Mouse (Mus musculus) small intestine, adult 2 months (tissue): ENCODE measurements around the gene Snf8. TPM values are rescaled to one million over a fixed set of nuclear protein-coding genes. Genes with fewer than 3 reads are reported as not detected.

Experiments
- H3K27ac ChIP-seq: fragments of 200-500 bp; 2 replicates; pipeline ENCODE4 v1.5.1; 2012; ENCODE audit warnings: low read depth, low read length, control low read depth, inconsistent platforms; ENCODE audit not compliant: insufficient read depth
- H3K27me3 ChIP-seq: fragments of 200-500 bp; 2 replicates; pipeline ENCODE4 v1.6.1; 2012; ENCODE audit warnings: mild to moderate bottlenecking, moderate library complexity, low read length, inconsistent platforms; ENCODE audit not compliant: control insufficient read depth, insufficient read depth
- H3K36me3 ChIP-seq: fragments of 200-500 bp; 2 replicates; pipeline ENCODE4 v1.6.1; 2012; ENCODE audit warnings: mild to moderate bottlenecking, low read length, control low read depth, inconsistent platforms; ENCODE audit not compliant: control insufficient read depth, insufficient read depth
- H3K4me1 ChIP-seq: fragments of 200-500 bp; 2 replicates; pipeline ENCODE4 v1.6.1; 2012; ENCODE audit warnings: low read length, inconsistent platforms, mixed read lengths; ENCODE audit not compliant: control insufficient read depth, insufficient read depth, insufficient read length
- H3K4me3 ChIP-seq: fragments of 200-500 bp; 2 replicates; pipeline ENCODE4 v1.5.1; 2012; ENCODE audit warnings: low read depth, mild to moderate bottlenecking, control low read depth, inconsistent platforms, low read length, moderate library complexity
- CTCF ChIP-seq: fragments of 200-500 bp; IDR thresholded peaks from 2 replicates; pipeline ENCODE4 v1.5.1; 2012; ENCODE audit warnings: low read depth, mild to moderate bottlenecking, control low read depth, inconsistent platforms, low read length, moderate library complexity, mixed read lengths; ENCODE audit not compliant: insufficient replicate concordance, insufficient read length; ENCODE audit errors: extremely low read depth
- POLR2A ChIP-seq: fragments of 200-500 bp; IDR thresholded peaks from 2 replicates; pipeline ENCODE4 v1.6.1; 2012; ENCODE audit warnings: low read depth, mild to moderate bottlenecking, control low read depth, inconsistent platforms, low read length, moderate library complexity
- WGBS: fragments of 180-500 bp; shearing (Covaris S2); methylation state at CpG from one replicate; pipeline ENCODE4 v1.1.7; 2018; 5-methylcytosine and 5-hydroxymethylcytosine counted together
- polyA plus RNA-seq: library from polyadenylated mRNA; depleted of rRNA; stranded (reverse); fragments of >200 nt; gene quantifications from 2 replicates; pipeline ENCODE4 v1.2.3, GENCODE M21; 2012

Gene Snf8
- polyA plus RNA-seq, 1 experiment: 30.8 TPM

GRCm38 (mm10) chr11:96075177-96075508 lies 40.5 kb downstream of the Snf8 start:
- 0% methylated on average over 15 of the region's 15 CpGs for WGBS
- Histone ChIP-seq H3K27me3 (no peaks in the 10 kb centered on the region), H3K4me1 (no peaks in the 10 kb centered on the region), H3K4me3 (peak overlapping the region; percentile 78), H3K36me3 (peaks cover 14% of the 10 kb centered on the region), H3K27ac (peak overlapping the region; percentile 58)
- TF ChIP-seq CTCF: no peak
- no peak for TF ChIP-seq POLR2A

- TF ChIP-seq CTCF (no peak), POLR2A (peak; percentile 97)
- Histone ChIP-seq H3K27ac (peak within 1 kb of the TSS; percentile 58), H3K36me3 (peaks cover 11% of the 10 kb centered on the region), H3K27me3 (no peaks in the 10 kb centered on the region), H3K4me1 (no peaks in the 10 kb centered on the region), H3K4me3 (peak within 1 kb of the TSS; percentile 78)
- WGBS: under 1% methylated on average over 37 of the region's 37 CpGs
Observed at GRCm38 (mm10) chr11:96075509-96076220, 41.0 kb downstream of the Snf8 start, which contains the start of gene Atp5g1. Atp5g1 (minus strand) TSS chr11:96075670.

GRCm38 (mm10) chr11:96076221-96077105 lies 41.8 kb downstream of the Snf8 start:
- Histone ChIP-seq H3K4me1 (no peaks in the 10 kb centered on the region), H3K27me3 (no peaks in the 10 kb centered on the region), H3K36me3 (peaks cover 8% of the 10 kb centered on the region), H3K27ac (peak overlapping the region; percentile 43), H3K4me3 (peak overlapping the region; percentile 45)
- no peak for TF ChIP-seq CTCF
- no peak for TF ChIP-seq POLR2A
- WGBS: 58% methylated on average over 13 of the region's 13 CpGs

GRCm38 (mm10) chr11:96080736-96081135 lies 46.1 kb downstream of the Snf8 start:
- TF ChIP-seq POLR2A (no peak), CTCF (no peak)
- Histone ChIP-seq H3K27ac (no peak overlapping the region), H3K27me3 (no peaks in the 10 kb centered on the region), H3K36me3 (no peaks in the 10 kb centered on the region), H3K4me1 (no peaks in the 10 kb centered on the region), H3K4me3 (no peak overlapping the region)
- 64% methylated on average over 5 of the region's 5 CpGs for WGBS

GRCm38 (mm10) chr11:96082682-96083081 lies 48.0 kb downstream of the Snf8 start:
- no peaks in the 10 kb centered on the region for H3K4me1 ChIP-seq
- H3K27ac ChIP-seq: no peak overlapping the region
- no peaks in the 10 kb centered on the region for H3K36me3 ChIP-seq
- no peaks in the 10 kb centered on the region for H3K27me3 ChIP-seq
- no peak for TF ChIP-seq POLR2A
- TF ChIP-seq CTCF: no peak
- WGBS: 58% methylated on average over 3 of the region's 3 CpGs
- no peak overlapping the region for H3K4me3 ChIP-seq

- TF ChIP-seq CTCF (no peak), POLR2A (no peak)
- 91% methylated on average over 6 of the region's 6 CpGs for WGBS
- Histone ChIP-seq H3K4me1 (no peaks in the 10 kb centered on the region), H3K4me3 (no peak overlapping the region), H3K36me3 (no peaks in the 10 kb centered on the region), H3K27ac (no peak overlapping the region), H3K27me3 (no peaks in the 10 kb centered on the region)
Observed at GRCm38 (mm10) chr11:96087981-96088380, 53.3 kb downstream of the Snf8 start.

GRCm38 (mm10) chr11:96091073-96091472 lies 56.4 kb downstream of the Snf8 start:
- TF ChIP-seq POLR2A (no peak), CTCF (no peak)
- Histone ChIP-seq H3K36me3 (no peaks in the 10 kb centered on the region), H3K4me3 (no peak overlapping the region), H3K4me1 (no peaks in the 10 kb centered on the region), H3K27me3 (no peaks in the 10 kb centered on the region), H3K27ac (no peak overlapping the region)
- whole genome bisulfite sequencing: 49% methylated on average over 2 of the region's 2 CpGs
